Mouse (Mus musculus): Measurements from ENCODE around the gene Smarcd3.

Smarcd3 gene

DNA sequence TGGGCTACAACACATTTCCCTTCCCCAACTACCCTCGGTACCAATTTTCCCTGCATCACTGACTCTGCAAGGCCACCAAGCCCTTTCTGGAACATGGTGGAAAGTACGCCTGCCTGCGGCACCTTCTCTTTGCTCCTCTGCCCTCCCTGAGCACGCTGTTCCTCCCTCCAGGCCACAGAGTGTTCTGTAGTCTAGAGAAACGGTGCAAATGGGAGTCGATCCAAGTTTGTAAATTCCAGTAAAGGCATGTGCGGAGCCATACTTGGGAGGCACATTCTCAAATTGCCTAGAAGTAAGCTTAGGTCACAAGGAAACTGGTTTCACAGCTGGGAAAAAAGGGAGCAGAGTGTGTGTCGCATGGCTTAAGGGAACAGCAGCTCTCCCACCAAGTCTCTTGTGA is 4.1 kb downstream of the Smarcd3 start:
- DNase-seq, result peak; percentile 36

GRCm38 (mm10) chr5:24618921-24619320 is 5.3 kb downstream of the Smarcd3 start:
- DNase-seq, result no peak

DNA sequence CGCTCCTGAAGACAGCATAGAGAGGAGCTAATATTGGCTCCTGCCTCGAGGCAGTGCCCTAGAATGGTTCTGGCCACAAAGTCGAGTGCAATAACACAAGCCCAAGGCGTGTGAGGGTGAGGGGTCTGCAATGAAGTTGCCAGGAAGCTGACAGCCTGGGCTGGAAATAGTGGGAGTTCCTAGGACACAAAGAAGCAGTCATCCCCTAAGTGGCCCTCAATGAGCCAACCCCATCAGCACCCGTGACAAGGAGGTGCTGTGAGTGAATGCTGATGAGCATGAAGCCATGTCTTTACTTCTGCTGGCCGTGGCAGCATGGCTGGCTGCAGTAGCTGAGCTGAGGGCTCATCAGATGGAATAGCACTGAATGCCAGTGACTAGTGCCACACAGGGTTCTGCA is 9.1 kb downstream of the Smarcd3 start:
- DNase-seq, result no peak

DNA sequence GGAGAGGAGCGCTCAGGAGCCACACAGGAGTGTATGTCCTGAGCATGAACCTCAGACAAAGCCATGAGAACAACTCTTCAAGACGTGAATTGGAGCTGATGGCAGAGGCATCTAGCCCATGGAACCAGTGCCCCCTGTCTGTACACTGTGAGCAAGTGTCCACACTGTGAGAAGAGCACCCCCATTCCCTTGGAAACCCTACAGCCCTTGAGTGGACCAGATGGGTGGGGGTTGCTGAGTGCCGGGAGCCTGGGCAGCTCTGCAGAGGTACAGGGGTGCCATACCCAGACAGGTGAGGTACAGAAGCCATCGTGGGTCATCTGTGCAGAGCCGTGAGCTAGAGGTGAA is 11.9 kb downstream of the Smarcd3 start:
- DNase-seq, result no peak

- no peak for DNase-seq
Measured at GRCm38 (mm10) chr5:24611366-24612301, 12.6 kb downstream of the Smarcd3 start.

GRCm38 (mm10) chr5:24609388-24609787 is 14.8 kb downstream of the Smarcd3 start:
- no peak for DNase-seq

DNA sequence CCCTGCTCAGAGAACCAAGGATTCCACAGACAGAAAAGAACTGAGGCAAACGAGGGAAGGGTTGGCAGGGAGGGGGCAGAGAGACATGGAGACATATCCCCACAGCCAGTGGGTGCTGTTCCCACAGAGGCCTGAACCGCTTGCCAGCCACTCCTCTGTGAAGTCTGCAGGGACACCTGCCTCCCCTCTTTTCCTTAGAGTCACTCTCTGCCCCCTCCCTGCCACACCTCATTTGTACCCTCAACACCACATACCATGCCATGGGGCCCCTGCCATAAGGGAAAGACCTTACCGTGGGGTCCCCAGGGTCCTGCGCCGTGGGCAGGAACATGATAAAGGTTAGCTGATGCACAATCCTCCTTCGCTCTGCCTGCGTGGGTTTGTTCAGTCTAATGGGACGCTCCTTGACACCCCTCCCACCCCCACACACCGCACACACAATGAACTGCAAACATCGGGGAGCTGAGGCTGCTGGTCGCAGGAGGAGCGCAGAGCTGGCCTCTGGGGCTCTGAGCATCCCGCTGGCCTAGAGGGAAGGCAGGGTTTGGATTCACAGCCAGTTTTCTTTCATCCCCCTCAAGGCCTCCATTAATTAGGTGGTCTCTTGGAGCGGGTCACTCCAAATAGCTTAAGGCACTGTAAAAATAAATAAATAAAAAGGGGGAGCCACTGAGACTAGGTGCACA is 18.1 kb downstream of the Smarcd3 start:
- no peak for DNase-seq

DNA sequence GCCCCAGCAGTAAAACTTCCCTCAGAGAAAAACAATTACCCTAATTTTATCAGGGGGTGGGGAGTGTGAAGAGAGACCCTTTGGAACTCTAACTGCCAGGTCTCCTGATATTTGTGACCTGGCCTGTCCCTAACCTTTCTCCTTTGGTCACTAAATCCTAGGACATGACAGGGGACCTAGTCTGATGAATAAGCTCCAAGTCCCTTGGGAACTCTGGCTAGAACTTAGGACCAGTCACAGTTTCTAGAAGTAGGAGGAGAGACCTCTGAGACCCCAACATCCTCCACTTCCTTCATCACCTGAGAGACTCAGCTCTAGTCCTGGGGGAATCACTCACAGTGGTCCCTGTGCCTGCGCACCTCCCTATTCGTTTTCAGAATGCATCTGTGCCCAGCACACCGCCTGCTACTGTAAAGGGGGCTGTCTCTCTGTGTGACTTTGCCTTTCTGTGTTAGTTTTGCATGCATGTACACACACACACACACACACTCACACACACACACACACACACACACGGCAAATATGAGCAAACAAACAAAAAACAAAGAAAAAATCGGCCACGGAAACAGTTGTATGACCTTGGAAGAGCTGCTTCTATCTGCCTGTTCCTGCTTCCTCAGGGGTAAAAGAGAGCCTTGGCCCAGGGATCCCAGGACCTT is 18.8 kb downstream of the Smarcd3 start:
- DNase-seq, result no peak

- peak; percentile 88 for DNase-seq
Measured at GRCm38 (mm10) chr5:24604656-24605100, 19.5 kb downstream of the Smarcd3 start.

GRCm38 (mm10) chr5:24604080-24604655 is 20.0 kb downstream of the Smarcd3 start:
- DNase-seq, result no peak

GRCm38 (mm10) chr5:24603431-24604010 is 20.7 kb downstream of the Smarcd3 start:
- DNase-seq, result no peak

DNA sequence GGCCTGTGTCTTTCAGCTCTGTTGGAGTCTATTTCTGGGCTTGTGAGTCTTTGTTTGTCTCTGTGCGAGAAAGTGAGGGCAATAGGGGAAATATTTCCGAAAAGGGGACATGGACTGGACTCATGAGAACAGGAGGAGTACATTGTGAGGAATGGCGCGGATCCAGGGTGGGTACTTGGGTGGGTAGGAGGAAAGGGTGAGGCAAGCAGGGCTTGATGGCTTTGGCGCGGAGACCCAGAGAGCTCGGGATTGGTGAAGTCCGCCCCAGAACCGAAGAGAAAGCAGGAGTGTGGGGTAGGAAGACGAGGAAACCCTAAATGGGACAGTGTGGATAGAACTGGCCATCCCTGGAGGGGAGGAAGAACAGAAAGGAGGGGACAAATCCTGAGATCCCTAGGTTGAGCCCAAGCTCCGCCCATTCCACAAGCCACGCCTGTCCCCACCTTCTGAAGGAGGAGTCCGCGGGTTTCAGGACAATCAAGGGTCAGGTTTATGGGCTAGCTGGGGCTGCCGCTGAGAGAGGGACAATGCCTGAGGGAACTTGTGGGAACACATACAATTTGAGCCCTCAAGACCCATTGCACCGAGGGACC is 21.4 kb downstream of the Smarcd3 start:
- DNase-seq, result peak; percentile 95

GRCm38 (mm10) chr5:24601911-24602750 is 22.1 kb downstream of the Smarcd3 start:
- peak; percentile 80 for DNase-seq

GRCm38 (mm10) chr5:24601071-24601835 is 23.0 kb downstream of the Smarcd3 start:
- DNase-seq, result no peak

GRCm38 (mm10) chr5:24600236-24600635 is 24.0 kb downstream of the Smarcd3 start:
- DNase-seq, result no peak

- no peak for DNase-seq
Measured at GRCm38 (mm10) chr5:24599137-24599536, 25.1 kb downstream of the Smarcd3 start.

DNA sequence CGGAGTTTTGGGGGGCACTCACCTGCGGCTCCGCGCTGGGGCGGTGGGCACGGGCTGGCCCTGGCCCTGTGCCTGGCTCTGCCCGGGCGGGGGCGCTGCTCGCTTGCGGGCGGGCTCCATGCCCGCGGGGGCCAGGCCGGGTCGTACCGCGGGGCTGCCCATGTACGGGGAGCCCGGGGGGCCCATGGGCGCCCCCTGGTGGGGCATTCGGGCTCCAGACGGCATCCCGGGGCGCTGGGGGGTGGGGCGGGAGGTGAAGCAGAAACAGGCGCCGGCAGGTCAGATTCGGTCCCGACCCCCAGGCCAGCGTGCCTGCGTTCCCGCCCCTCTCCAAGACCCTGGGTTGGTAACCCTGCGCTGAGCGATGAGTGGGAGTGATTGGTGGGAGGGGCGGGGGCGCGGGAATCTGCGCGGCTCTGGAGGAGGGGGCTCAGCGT is 25.6 kb downstream of the Smarcd3 start:
- peak; percentile 72 for DNase-seq

DNA sequence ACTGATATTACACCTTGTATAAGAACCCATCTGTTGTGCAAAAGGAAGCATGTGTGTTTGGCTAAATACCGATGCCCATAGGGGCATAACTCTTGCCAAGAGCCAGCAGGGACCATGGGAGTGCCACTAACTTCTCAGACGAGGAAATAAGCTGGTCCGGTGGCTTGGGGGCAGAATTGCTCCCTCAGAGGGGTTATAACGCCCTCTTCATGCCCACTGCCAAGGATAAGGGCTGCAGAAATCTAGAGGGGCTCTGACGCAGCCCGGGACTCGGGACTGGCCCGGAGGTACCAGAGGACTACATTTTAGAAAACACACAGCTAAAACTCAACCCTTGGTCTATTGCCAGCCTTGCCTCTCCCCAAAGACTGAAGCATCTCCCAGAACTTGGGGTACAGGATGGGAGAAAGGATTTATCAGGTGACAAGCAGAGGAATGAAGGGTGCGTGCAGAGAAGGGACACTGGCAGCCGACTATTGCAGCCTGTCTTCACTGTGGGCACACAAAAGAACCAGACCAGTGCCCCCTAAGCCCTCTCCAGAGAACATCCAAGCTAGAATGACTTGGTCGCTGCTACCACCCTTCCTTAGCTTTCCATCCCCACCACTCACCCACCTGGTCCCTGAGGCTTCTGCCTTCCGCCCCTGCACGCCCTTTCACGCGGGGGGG is 26.2 kb downstream of the Smarcd3 start:
- DNase-seq, result no peak

- DNase-seq, result peak; percentile 92
Measured at GRCm38 (mm10) chr5:24597221-24597728, 26.9 kb downstream of the Smarcd3 start.
